Mouse (Mus musculus): ENCODE data around the gene Fat2. TPM values are rescaled to one million over a fixed set of nuclear protein-coding genes. Genes with fewer than 3 reads are reported as not detected.

The Fat2 gene
- polyA plus RNA-seq (2012; ENCODE audit: low replicate concordance): 0.01 TPM in 1 of 2 replicates, not detected in the other

DNA sequence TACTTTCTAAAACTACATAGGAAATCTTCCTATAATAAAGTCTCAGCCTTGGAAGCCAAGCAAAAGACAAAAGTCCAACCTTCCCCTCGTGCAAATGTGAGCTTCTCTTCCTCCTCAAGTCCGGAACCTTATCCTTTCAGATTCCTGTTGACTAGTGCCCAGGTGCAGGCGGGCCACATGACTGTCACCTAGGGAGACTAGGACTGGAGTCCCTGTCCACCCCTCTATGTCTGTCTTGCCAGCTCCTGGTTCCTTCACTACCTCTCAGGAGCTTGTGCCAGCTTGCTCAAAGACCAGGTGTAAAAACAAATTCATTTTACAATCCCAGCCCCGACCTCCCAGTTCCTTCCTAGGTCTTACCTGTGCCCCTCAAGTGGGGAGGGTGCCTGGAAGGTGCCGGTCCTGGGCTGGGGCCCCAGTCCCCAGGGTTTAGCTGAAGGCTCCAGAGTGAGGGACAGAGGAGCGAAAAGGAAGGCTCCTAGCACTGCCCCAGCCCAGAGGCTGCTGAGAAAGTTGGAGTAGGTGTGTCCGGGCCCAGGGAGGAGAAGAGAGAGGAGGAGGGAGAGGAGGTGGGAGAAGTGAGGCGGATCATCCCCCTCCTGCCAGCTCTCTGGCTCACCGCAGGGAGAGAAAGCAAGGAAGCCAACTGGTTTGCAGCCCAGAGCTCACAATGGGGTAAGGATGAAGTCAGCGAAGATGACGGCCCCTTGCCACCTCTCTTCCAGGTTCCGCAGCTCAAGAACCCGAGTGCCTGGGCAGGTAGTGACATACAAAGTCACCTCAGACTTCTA is at the start of gene Fat2:
Gene Fat2 (minus strand): TSS at position 464 of the 791 bp plus-strand sequence.

DNA sequence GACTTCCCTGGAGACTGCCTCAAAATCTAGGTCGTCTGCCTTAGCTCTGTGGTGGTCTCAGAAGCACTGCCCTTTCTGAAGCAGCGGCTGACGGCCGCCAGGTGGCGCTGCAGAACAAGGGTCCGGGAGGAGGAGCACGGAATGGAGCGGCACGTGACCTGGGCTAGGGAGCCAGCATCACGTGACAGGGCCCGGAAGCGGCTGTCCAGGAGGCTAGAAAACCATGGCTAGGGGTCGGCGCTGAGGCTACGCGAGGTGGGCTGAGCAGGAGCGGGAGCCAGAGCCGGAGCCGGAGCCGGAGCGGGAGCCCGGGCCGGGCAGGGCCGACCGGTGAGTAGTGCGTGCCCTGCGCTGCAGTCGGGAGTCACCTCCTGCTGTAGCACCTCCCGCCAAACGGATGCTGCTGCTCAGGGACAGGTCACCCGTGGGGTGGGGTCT is 132.2 kb downstream of the Fat2 start, which contains the start of gene Slc36a1:
Gene Slc36a1 (plus strand): TSS at position 192 of the 438 bp plus-strand sequence.

Other genes with a start within 250 kb of the Fat2 start
- 32.1 and 110 TPM in 2 replicates for gene Gm2a, start 238.4 kb downstream of the Fat2 start, polyA plus RNA-seq (2012; ENCODE audit: low replicate concordance)
- 0.08 and 0.22 TPM in 2 replicates for gene Slc36a3, start 184.9 kb downstream of the Fat2 start, polyA plus RNA-seq (2012; ENCODE audit: low replicate concordance)
- gene Slc36a2, start 151.5 kb downstream of the Fat2 start, polyA plus RNA-seq (2012; ENCODE audit: low replicate concordance): not detected in 2 replicates
- gene Slc36a1, start 132.2 kb downstream of the Fat2 start, polyA plus RNA-seq (2012; ENCODE audit: low replicate concordance): 13.5 and 33.0 TPM in 2 replicates
- 0.80 and 8.8 TPM in 2 replicates for gene Sparc, start 86.6 kb upstream of the Fat2 start, polyA plus RNA-seq (2012; ENCODE audit: low replicate concordance)
- gene Atox1, start 124.7 kb upstream of the Fat2 start, polyA plus RNA-seq (2012; ENCODE audit: low replicate concordance): 24.7 and 96.5 TPM in 2 replicates
- gene G3bp1, start 133.1 kb upstream of the Fat2 start, polyA plus RNA-seq (2012; ENCODE audit: low replicate concordance): 121 and 132 TPM in 2 replicates

Data from hematopoietic multipotent progenitor cell, adult 10-12 weeks (in vitro differentiated cells).